Comparison of ENCODE assay signal across 9 mouse cellular contexts in genomic region chr5:31571023-31571608, GRCm38 (mm10). TPM values are rescaled to one million over a fixed set of nuclear protein-coding genes. Genes with fewer than 3 reads are reported as not detected.
DNase-seq lines count a peak whose midpoint lies in the region; ATAC-seq and TF ChIP-seq lines count a peak whose summit lies in the region.
"Had no signal": no experiment of that assay in that cellular context is flagged by ENCODE, and none has a peak within 500 bp of the region (broad histone marks: within the 10 kb centered on the region; RNA-seq: fewer than 3 reads in every experiment).

No protein-coding gene starts in this region.

- H3K4me2 ChIP-seq in forebrain, embryonic 13.5 days: peak overlapping the region; percentile 32
- H3K4me2 ChIP-seq in forebrain, embryonic 12.5 days: no peak overlapping the region
- peak overlapping the region; percentile 32 for H3K4me2 ChIP-seq in liver, embryonic 12.5 days

- ATAC-seq in forebrain, embryonic 13.5 days: no peak
- no peak for ATAC-seq in forebrain, embryonic 12.5 days (ENCODE audit: low FRiP score)
- ATAC-seq in liver, embryonic 12.5 days: no peak
- peak; percentile 83 for ATAC-seq in monocyte, adult 5-6 weeks (replicated peaks; ENCODE audit: insufficient number of reproducible peaks, low FRiP score, low TSS enrichment, poor library complexity, severe bottlenecking)

- peak; percentile 19 for TF ChIP-seq POLR2A in kidney, adult 2 months (IDR thresholded peaks at IDR 0.05; ENCODE audit: low read depth, low read length)

- WGBS in forebrain, embryonic 13.5 days: 19% methylated on average over 20 of the region's 20 CpGs
- WGBS in forebrain, embryonic 12.5 days: 21% methylated on average over 20 of the region's 20 CpGs
- 25% methylated on average over 20 of the region's 20 CpGs for WGBS in kidney, adult 2 months
- 8% methylated on average over 20 of the region's 20 CpGs for WGBS in liver, embryonic 12.5 days (ENCODE audit: insufficient replicate concordance)

- no peaks in the 10 kb centered on the region for H3K9me3 ChIP-seq in forebrain, embryonic 13.5 days (replicated peaks)
- no peaks in the 10 kb centered on the region for H3K9me3 ChIP-seq in forebrain, embryonic 12.5 days
- H3K9me3 ChIP-seq in liver, embryonic 12.5 days (replicated peaks): no peaks in the 10 kb centered on the region

- no peak overlapping the region for H3K9ac ChIP-seq in forebrain, embryonic 13.5 days
- H3K9ac ChIP-seq in forebrain, embryonic 12.5 days: no peak overlapping the region
- H3K9ac ChIP-seq in liver, embryonic 12.5 days: no peak overlapping the region

- no peak overlapping the region for H3K27ac ChIP-seq in forebrain, embryonic 13.5 days
- H3K27ac ChIP-seq in forebrain, embryonic 12.5 days: no peak overlapping the region
- peak overlapping the region; percentile 97 for H3K27ac ChIP-seq in kidney, adult 2 months (ENCODE audit: insufficient read depth, low read depth, low read length)
- no peak overlapping the region for H3K27ac ChIP-seq in liver, embryonic 12.5 days

- no peak for TF ChIP-seq CTCF in kidney, adult 2 months (conservative IDR thresholded peaks at IDR 0.05; ENCODE audit: insufficient read depth, insufficient read length, low read depth, low read length)

- no peak overlapping the region for H3K4me3 ChIP-seq in forebrain, embryonic 13.5 days
- no peak overlapping the region for H3K4me3 ChIP-seq in forebrain, embryonic 12.5 days (replicated peaks)
- peak overlapping the region; percentile 42 for H3K4me3 ChIP-seq in kidney, adult 2 months (ENCODE audit: insufficient read depth, low read depth, low read length)
- no peak overlapping the region; the same call in 1 of the 2 replicates for H3K4me3 ChIP-seq in liver, embryonic 12.5 days

- H3K4me1 ChIP-seq in forebrain, embryonic 13.5 days: peaks cover 6% of the 10 kb centered on the region; the same call in 1 of the 2 replicates
- H3K4me1 ChIP-seq in forebrain, embryonic 12.5 days: peaks cover 11% of the 10 kb centered on the region; the same call in 1 of the 2 replicates
- H3K4me1 ChIP-seq in kidney, adult 2 months (ENCODE audit: control insufficient read depth, insufficient read depth, low read length): peaks cover 13% of the 10 kb centered on the region
- peaks cover 10% of the 10 kb centered on the region; the same call in 1 of the 2 replicates for H3K4me1 ChIP-seq in liver, embryonic 12.5 days

- peak; percentile 51 for DNase-seq in cerebellum, adult 9-10 months
- peak; percentile 85 for DNase-seq in heart, adult 8-10 months (ENCODE audit: low spot score)
- peak; percentile 85 for DNase-seq in kidney, adult 2 months
- DNase-seq in testis, postnatal 14 days (ENCODE audit: low spot score): no peak

- no peaks in the 10 kb centered on the region for H3K27me3 ChIP-seq in forebrain, embryonic 13.5 days
- H3K27me3 ChIP-seq in forebrain, embryonic 12.5 days: no peaks in the 10 kb centered on the region
- H3K27me3 ChIP-seq in kidney, adult 2 months (replicated peaks; ENCODE audit: control insufficient read depth, insufficient read depth, low read length): no peaks in the 10 kb centered on the region
- H3K27me3 ChIP-seq in liver, embryonic 12.5 days (replicated peaks): peaks cover 18% of the 10 kb centered on the region
- H3K27me3 ChIP-seq: CH12.LX had no signal

- H3K36me3 ChIP-seq in forebrain, embryonic 13.5 days (ENCODE audit: poor library complexity, severe bottlenecking): no peaks in the 10 kb centered on the region
- no peaks in the 10 kb centered on the region for H3K36me3 ChIP-seq in forebrain, embryonic 12.5 days (replicated peaks)
- no peaks in the 10 kb centered on the region for H3K36me3 ChIP-seq in kidney, adult 2 months (ENCODE audit: control insufficient read depth, insufficient read depth, low read length)
- H3K36me3 ChIP-seq in liver, embryonic 12.5 days: no peaks in the 10 kb centered on the region

RNA-seq across cellular contexts. Expression of gene Mrpl33, which starts 25.6 kb away (rescaled TPM):
- polyA plus RNA-seq in forebrain, embryonic 13.5 days (2015; fragmentation: Nextera tagmentation; extraction: Ambion mirVana): 239 and 254 TPM in 2 replicates
- polyA plus RNA-seq in forebrain, embryonic 12.5 days (2016; fragmentation: Nextera tagmentation; extraction: Ambion mirVana): 217 and 231 TPM in 2 replicates
- 100 to 1,000 TPM; 306 to 352 (median 322) TPM for total RNA-seq in heart, adult 8-10 months (2022)
- polyA plus RNA-seq in kidney, adult 2 months (2012; rRNA removed): 24.1 and 34.3 TPM in 2 replicates
- 232 and 236 TPM in 2 replicates for polyA plus RNA-seq in liver, embryonic 12.5 days (2016; fragmentation: Nextera tagmentation; extraction: Ambion mirVana)
- 184 to 237 TPM (median 196 TPM) in 3 replicates for total RNA-seq in monocyte, adult 5-6 weeks (2017)

RNA-seq across cellular contexts. Expression of gene Supt7l, which starts 43.5 kb away (rescaled TPM):
- polyA plus RNA-seq in forebrain, embryonic 13.5 days (2015; fragmentation: Nextera tagmentation; extraction: Ambion mirVana): 28.2 and 32.4 TPM in 2 replicates
- polyA plus RNA-seq in forebrain, embryonic 12.5 days (2016; fragmentation: Nextera tagmentation; extraction: Ambion mirVana): 29.8 and 30.1 TPM in 2 replicates
- total RNA-seq in heart, adult 8-10 months (2022): 10 to 100 TPM; 12.8 to 13.8 (median 12.9) TPM
- 16.2 and 17.7 TPM in 2 replicates for polyA plus RNA-seq in kidney, adult 2 months (2012; rRNA removed)
- polyA plus RNA-seq in liver, embryonic 12.5 days (2016; fragmentation: Nextera tagmentation; extraction: Ambion mirVana): 12.7 and 12.9 TPM in 2 replicates
- total RNA-seq in monocyte, adult 5-6 weeks (2017): 18.5 to 33.7 TPM (median 23.3 TPM) in 3 replicates

RNA-seq across cellular contexts. Expression of gene Slc4a1ap, which starts 44.3 kb away (rescaled TPM):
- polyA plus RNA-seq in forebrain, embryonic 13.5 days (2015; fragmentation: Nextera tagmentation; extraction: Ambion mirVana): 33.8 and 34.4 TPM in 2 replicates
- polyA plus RNA-seq in forebrain, embryonic 12.5 days (2016; fragmentation: Nextera tagmentation; extraction: Ambion mirVana): 33.6 and 34.0 TPM in 2 replicates
- 10 to 100 TPM; 20.2 to 24.4 (median 23.1) TPM for total RNA-seq in heart, adult 8-10 months (2022)
- 10.4 and 11.2 TPM in 2 replicates for polyA plus RNA-seq in kidney, adult 2 months (2012; rRNA removed)
- polyA plus RNA-seq in liver, embryonic 12.5 days (2016; fragmentation: Nextera tagmentation; extraction: Ambion mirVana): 19.2 and 20.4 TPM in 2 replicates
- total RNA-seq in monocyte, adult 5-6 weeks (2017): 68.9 to 82.2 TPM (median 69.9 TPM) in 3 replicates
